Mouse (Mus musculus) B cell, adult (primary cell): ENCODE results near the gene Bcl10. TPM values are rescaled to one million over a fixed set of nuclear protein-coding genes. Genes with fewer than 3 reads are reported as not detected.

Source experiments
- total RNA-seq: library from RNA; stranded (reverse); gene quantifications from 4 replicates; pipeline ENCODE4 v1.2.4, GENCODE M21; 2023; ENCODE audit not compliant: inconsistent age

Bcl10 gene
- total RNA-seq: 82.7 to 92.4 TPM (median 89.7 TPM) in 4 replicates

DNA sequence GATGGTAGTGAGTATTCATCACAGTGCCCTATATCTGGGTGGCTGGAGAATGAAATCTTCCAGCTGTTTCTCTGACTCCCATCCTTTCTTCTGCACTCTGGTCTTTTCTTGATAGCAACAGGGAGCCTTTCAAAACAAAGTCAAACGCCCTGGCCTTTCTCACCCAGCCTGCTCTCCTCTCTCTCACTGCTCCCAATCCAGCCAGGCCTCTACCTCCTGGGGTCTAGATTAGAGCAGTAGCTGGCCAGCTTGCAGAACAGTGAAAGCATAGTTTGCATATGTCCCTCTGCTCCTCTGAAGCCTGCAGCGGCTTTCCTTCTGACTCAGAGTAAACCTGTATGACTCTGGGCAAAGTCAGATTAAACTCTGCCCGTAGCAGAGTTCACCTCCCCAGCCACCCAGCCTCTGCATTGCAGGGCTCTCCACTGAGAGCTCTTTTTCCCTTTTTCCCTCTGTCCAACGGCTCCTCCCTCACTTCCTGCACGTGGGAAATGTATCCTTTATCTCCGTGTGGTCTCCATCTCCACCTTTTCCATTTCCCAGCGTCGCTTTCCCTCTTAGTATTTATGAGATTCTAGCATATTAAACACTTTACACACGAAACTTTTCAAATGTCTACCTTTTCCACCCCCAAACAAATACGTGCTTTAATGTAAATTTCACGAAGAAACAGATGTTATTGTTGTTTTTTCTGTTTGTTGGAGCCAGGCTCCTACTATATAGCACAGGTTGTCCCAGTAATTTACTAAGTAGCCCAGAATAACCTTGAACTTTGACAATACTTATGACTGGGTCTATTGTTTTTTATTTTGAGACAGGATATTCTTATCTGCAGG, at the start of gene Bcl10:
Gene Bcl10 (plus strand): TSS at position 786 of the 836 bp plus-strand sequence.

DNA sequence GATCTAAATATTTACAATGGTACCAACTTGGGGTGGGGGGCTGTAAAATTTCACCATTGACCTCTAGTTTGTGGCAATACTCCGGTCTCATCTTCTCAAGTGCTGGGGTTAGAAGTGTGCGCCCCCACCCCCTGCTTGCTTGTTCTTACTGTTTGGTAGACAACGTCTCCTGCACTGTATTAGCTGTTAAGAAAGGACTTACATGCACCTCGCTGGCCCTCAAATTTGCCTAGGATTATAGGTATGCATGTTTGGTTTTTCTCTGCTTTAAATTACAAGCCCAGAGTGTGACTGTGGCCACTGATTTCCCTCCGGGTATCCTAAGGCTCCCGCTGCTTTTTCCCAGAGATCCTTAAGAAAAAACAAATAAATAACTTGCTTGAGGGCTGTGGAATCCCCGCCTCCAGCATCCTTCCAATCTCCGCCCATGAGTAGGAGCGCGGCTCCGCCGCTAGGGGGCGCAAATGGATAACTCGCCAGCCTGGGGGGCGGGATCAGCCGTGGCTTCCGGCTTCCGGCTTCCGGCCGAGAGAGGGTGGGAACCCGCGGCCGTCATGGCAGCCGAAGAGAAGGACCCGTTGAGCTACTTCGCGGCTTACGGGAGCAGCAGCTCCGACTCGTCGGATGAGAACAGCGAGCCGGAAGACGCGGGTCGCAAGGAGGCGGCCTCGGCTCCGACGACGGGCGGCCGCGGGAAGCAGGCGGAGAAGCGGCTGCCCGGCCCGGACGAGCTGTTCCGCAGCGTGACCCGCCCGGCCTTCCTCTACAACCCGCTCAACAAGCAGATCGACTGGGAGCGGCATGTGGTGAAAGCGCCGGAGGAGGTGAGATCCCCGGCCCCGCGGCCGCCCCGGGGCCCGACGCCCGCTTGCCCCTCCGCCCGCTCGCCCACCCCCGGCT, 15.2 kb downstream of the Bcl10 start, which contains the start of gene 2410004B18Rik:
Gene 2410004B18Rik (plus strand): TSS at position 510 of the 900 bp plus-strand sequence.

Other genes with a start within 250 kb of the Bcl10 start
- not detected in 4 replicates for gene Ddah1, start 164.1 kb upstream of the Bcl10 start, total RNA-seq
- gene 2410004B18Rik, start 15.2 kb downstream of the Bcl10 start, total RNA-seq: 42.2 to 47.2 TPM (median 46.2 TPM) in 4 replicates
- gene Syde2, start 65.1 kb downstream of the Bcl10 start, total RNA-seq: 0.09 to 0.58 TPM (median 0.18 TPM) in 3 of 4 replicates, not detected in the other
- not detected in 4 replicates for gene Wdr63, start 185.3 kb downstream of the Bcl10 start, total RNA-seq
- 5.7 to 7.7 TPM (median 7.1 TPM) in 4 replicates for gene Mcoln3, start 194.6 kb downstream of the Bcl10 start, total RNA-seq
- gene Mcoln2, start 227.0 kb downstream of the Bcl10 start, total RNA-seq: 35.7 to 54.6 TPM (median 45.4 TPM) in 4 replicates